Mouse (Mus musculus): ENCODE results near the gene Ccr9.

Gene Ccr9

GRCm38 (mm10) chr9:123716301-123716700 lies 38.1 kb downstream of the Ccr9 start:
- no peak for DNase-seq (ENCODE audit: low spot score in 2 of 2)

GRCm38 (mm10) chr9:123717186-123718008 lies 39.2 kb downstream of the Ccr9 start, which contains the start of gene Lztfl1:
Lztfl1 (minus strand) TSS chr9:123717697.
- DNase-seq (ENCODE audit: low spot score in 2 of 2) = peak; percentile 90 to 95

GRCm38 (mm10) chr9:123722737-123723493 lies 44.7 kb downstream of the Ccr9 start:
- no peak for DNase-seq (ENCODE audit: low spot score in 2 of 2)

- no peak for DNase-seq (ENCODE audit: low spot score in 2 of 2)
These were observed 53.0 kb downstream of the Ccr9 start for GRCm38 (mm10) chr9:123731271-123731670.

- no peak for DNase-seq (ENCODE audit: low spot score in 2 of 2)
These were observed 55.9 kb downstream of the Ccr9 start for GRCm38 (mm10) chr9:123734133-123734532.

GRCm38 (mm10) chr9:123740799-123741198 lies 62.6 kb downstream of the Ccr9 start:
- DNase-seq (ENCODE audit: low spot score in 2 of 2) = no peak

GRCm38 (mm10) chr9:123749687-123750086 lies 71.4 kb downstream of the Ccr9 start:
- peak in 1 of 2 experiments; percentile 47 for DNase-seq (ENCODE audit: low spot score in 2 of 2)

GRCm38 (mm10) chr9:123754333-123754732 lies 76.1 kb downstream of the Ccr9 start:
- DNase-seq (ENCODE audit: low spot score in 2 of 2) = peak; percentile 84 to 94

GRCm38 (mm10) chr9:123756752-123757151 lies 78.5 kb downstream of the Ccr9 start:
- no peak for DNase-seq (ENCODE audit: low spot score in 2 of 2)

GRCm38 (mm10) chr9:123757326-123757725 lies 79.1 kb downstream of the Ccr9 start:
- no peak for DNase-seq (ENCODE audit: low spot score in 2 of 2)

GRCm38 (mm10) chr9:123758156-123758555 lies 79.9 kb downstream of the Ccr9 start:
- no peak for DNase-seq (ENCODE audit: low spot score in 2 of 2)

- no peak for DNase-seq (ENCODE audit: low spot score in 2 of 2)
These were observed 80.4 kb downstream of the Ccr9 start for GRCm38 (mm10) chr9:123758645-123759044.

GRCm38 (mm10) chr9:123760806-123761205 lies 82.6 kb downstream of the Ccr9 start:
- peak in 1 of 2 experiments; percentile 66 for DNase-seq (ENCODE audit: low spot score in 2 of 2)

- DNase-seq (ENCODE audit: low spot score in 2 of 2) = peak in 1 of 2 experiments; percentile 66
These were observed 84.6 kb downstream of the Ccr9 start for GRCm38 (mm10) chr9:123762886-123763285.

- peak in 1 of 2 experiments; percentile 21 for DNase-seq (ENCODE audit: low spot score in 2 of 2)
These were observed 85.5 kb downstream of the Ccr9 start for GRCm38 (mm10) chr9:123763771-123764170.

- no peak for DNase-seq (ENCODE audit: low spot score in 2 of 2)
These were observed 88.8 kb downstream of the Ccr9 start for GRCm38 (mm10) chr9:123766996-123767395.

- no peak for DNase-seq (ENCODE audit: low spot score in 2 of 2)
These were observed 90.2 kb downstream of the Ccr9 start for GRCm38 (mm10) chr9:123768443-123768842.

GRCm38 (mm10) chr9:123769532-123769931 lies 91.3 kb downstream of the Ccr9 start:
- no peak for DNase-seq (ENCODE audit: low spot score in 2 of 2)

- DNase-seq (ENCODE audit: low spot score in 2 of 2) = peak in 1 of 2 experiments; percentile 51
These were observed 95.1 kb downstream of the Ccr9 start for GRCm38 (mm10) chr9:123773299-123773698.

- DNase-seq (ENCODE audit: low spot score in 2 of 2) = no peak
These were observed 110.8 kb downstream of the Ccr9 start for GRCm38 (mm10) chr9:123788855-123789529.

- DNase-seq (ENCODE audit: low spot score in 2 of 2) = peak; percentile 38 to 62
These were observed 117.9 kb downstream of the Ccr9 start for GRCm38 (mm10) chr9:123796174-123796573.

- no peak for DNase-seq (ENCODE audit: low spot score in 2 of 2)
These were observed 123.3 kb downstream of the Ccr9 start for GRCm38 (mm10) chr9:123801527-123801926.

All from natural killer cell, adult 2 months (primary cell).